10 mouse cellular contexts compared by ENCODE assay signal in the genomic region with DNA sequence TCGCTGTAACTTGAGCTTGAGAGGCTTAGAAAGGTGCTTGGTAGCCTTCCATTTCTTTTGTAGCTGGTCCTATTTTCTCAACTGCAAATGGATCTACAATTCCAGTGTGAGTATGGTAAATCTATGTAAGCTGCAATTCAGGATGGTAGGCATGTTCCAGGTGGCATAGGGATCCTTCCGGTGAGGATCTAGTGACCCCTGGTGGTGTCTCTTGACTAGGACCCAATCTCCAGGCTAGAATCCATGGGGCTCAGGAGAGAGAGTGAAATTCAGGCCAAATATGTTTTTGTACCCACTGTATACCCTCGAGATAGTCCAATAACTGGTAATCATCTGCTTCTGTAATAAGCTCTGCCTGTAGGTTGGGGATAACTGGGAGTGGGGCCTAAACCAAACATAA. TPM values are rescaled to one million over a fixed set of nuclear protein-coding genes. Genes with fewer than 3 reads are reported as not detected.
DNase-seq lines count a peak whose midpoint lies in the region; ATAC-seq and TF ChIP-seq lines count a peak whose summit lies in the region.
"Had no signal": no experiment of that assay in that cellular context is flagged by ENCODE, and none has a peak within 500 bp of the region (broad histone marks: within the 10 kb centered on the region; RNA-seq: fewer than 3 reads in every experiment).

No protein-coding gene starts in this region.

- H3K9me3 ChIP-seq in hindbrain, embryonic 10.5 days: no peaks in the 10 kb centered on the region
- no peaks in the 10 kb centered on the region for H3K9me3 ChIP-seq in hindbrain, embryonic 16.5 days (ENCODE audit: control insufficient read depth, low read length)
- H3K9me3 ChIP-seq in embryonic facial prominence, embryonic 13.5 days: no peaks in the 10 kb centered on the region
- no peaks in the 10 kb centered on the region for H3K9me3 ChIP-seq in liver, embryonic 14.5 days (ENCODE audit: control insufficient read depth, low read length)
- H3K9me3 ChIP-seq: hindbrain, embryonic 15.5 days had no signal

- no peaks in the 10 kb centered on the region for H3K4me1 ChIP-seq in hindbrain, embryonic 10.5 days (replicated peaks)
- no peaks in the 10 kb centered on the region for H3K4me1 ChIP-seq in hindbrain, embryonic 16.5 days (ENCODE audit: control insufficient read depth, insufficient read depth, low read depth, low read length)
- H3K4me1 ChIP-seq in embryonic facial prominence, embryonic 13.5 days: no peaks in the 10 kb centered on the region
- no peaks in the 10 kb centered on the region for H3K4me1 ChIP-seq in liver, embryonic 14.5 days (replicated peaks; ENCODE audit: control insufficient read depth in 2 of 2, insufficient read depth in 2 of 2, low read length in 1 of 2)
- H3K4me1 ChIP-seq: hindbrain, embryonic 15.5 days had no signal

- H3K4me3 ChIP-seq in hindbrain, embryonic 10.5 days: no peak overlapping the region
- no peak overlapping the region for H3K4me3 ChIP-seq in hindbrain, embryonic 16.5 days (ENCODE audit: low read length)
- H3K4me3 ChIP-seq in embryonic facial prominence, embryonic 13.5 days: no peak overlapping the region
- H3K4me3 ChIP-seq in liver, embryonic 14.5 days (ENCODE audit: insufficient read depth in 1 of 2, low read depth in 2 of 2, low read length in 2 of 2): no peak overlapping the region
- H3K4me3 ChIP-seq: hindbrain, embryonic 15.5 days; myocyte had no signal

- no peak for TF ChIP-seq EP300 in liver, embryonic 14.5 days (IDR thresholded peaks at IDR 0.05; ENCODE audit: low read depth)

- H3K9ac ChIP-seq in hindbrain, embryonic 16.5 days (ENCODE audit: low read depth, low read length): no peak overlapping the region
- no peak overlapping the region for H3K9ac ChIP-seq in embryonic facial prominence, embryonic 13.5 days
- no peak overlapping the region for H3K9ac ChIP-seq in liver, embryonic 14.5 days (replicated peaks)
- H3K9ac ChIP-seq: hindbrain, embryonic 15.5 days had no signal

- DNase-seq in hindbrain, embryonic 10.5 days (ENCODE audit: low spot score): peak; percentile 16
- DNase-seq in 3T3-L1 (ENCODE audit: low read depth, low spot score): peak; percentile 55
- peak; percentile 52 for DNase-seq in NIH3T3 (ENCODE audit: low read depth)
- DNase-seq in liver, embryonic 14.5 days (ENCODE audit: low read depth in 3 of 3, low spot score in 3 of 3): no peak
- DNase-seq in gastrocnemius, postnatal 4 days (ENCODE audit: low spot score in 2 of 2): no peak
- DNase-seq in spleen, adult 12 weeks (ENCODE audit: low spot score): no peak

- 66% methylated on average over 3 of the region's 3 CpGs for WGBS in hindbrain, embryonic 10.5 days
- 57% methylated on average over 3 of the region's 3 CpGs for WGBS in hindbrain, embryonic 16.5 days
- WGBS in embryonic facial prominence, embryonic 13.5 days: 58% methylated on average over 3 of the region's 3 CpGs
- 46% methylated on average over 3 of the region's 3 CpGs for WGBS in liver, embryonic 14.5 days (ENCODE audit: insufficient replicate concordance)

- no peaks in the 10 kb centered on the region for H3K27me3 ChIP-seq in hindbrain, embryonic 10.5 days (ENCODE audit: insufficient read depth, poor library complexity, severe bottlenecking)
- no peaks in the 10 kb centered on the region for H3K27me3 ChIP-seq in hindbrain, embryonic 16.5 days (replicated peaks; ENCODE audit: control insufficient read depth, insufficient read depth, low read length)
- H3K27me3 ChIP-seq in embryonic facial prominence, embryonic 13.5 days: no peaks in the 10 kb centered on the region
- H3K27me3 ChIP-seq in liver, embryonic 14.5 days (ENCODE audit: control insufficient read depth, insufficient read depth, low read length): no peaks in the 10 kb centered on the region
- H3K27me3 ChIP-seq: hindbrain, embryonic 15.5 days had no signal

- no peak overlapping the region for H3K27ac ChIP-seq in hindbrain, embryonic 10.5 days
- H3K27ac ChIP-seq in hindbrain, embryonic 16.5 days (ENCODE audit: low read depth, low read length): no peak overlapping the region
- H3K27ac ChIP-seq in embryonic facial prominence, embryonic 13.5 days: no peak overlapping the region
- no peak overlapping the region for H3K27ac ChIP-seq in liver, embryonic 14.5 days
- H3K27ac ChIP-seq: hindbrain, embryonic 15.5 days had no signal

- no peak overlapping the region for H3K4me2 ChIP-seq in hindbrain, embryonic 16.5 days (ENCODE audit: low read length)
- H3K4me2 ChIP-seq in embryonic facial prominence, embryonic 13.5 days: no peak overlapping the region
- no peak overlapping the region for H3K4me2 ChIP-seq in liver, embryonic 14.5 days (ENCODE audit: low read depth)
- H3K4me2 ChIP-seq: hindbrain, embryonic 15.5 days had no signal

- TF ChIP-seq CTCF in liver, embryonic 14.5 days (IDR thresholded peaks at IDR 0.05; ENCODE audit: low read depth): peak; percentile 52

- no peaks in the 10 kb centered on the region for H3K36me3 ChIP-seq in hindbrain, embryonic 10.5 days
- H3K36me3 ChIP-seq in hindbrain, embryonic 16.5 days (ENCODE audit: control insufficient read depth, insufficient read depth, low read length): no peaks in the 10 kb centered on the region
- H3K36me3 ChIP-seq in embryonic facial prominence, embryonic 13.5 days: no peaks in the 10 kb centered on the region
- no peaks in the 10 kb centered on the region for H3K36me3 ChIP-seq in liver, embryonic 14.5 days (replicated peaks; ENCODE audit: control insufficient read depth, insufficient read depth, low read depth)
- H3K36me3 ChIP-seq: hindbrain, embryonic 15.5 days had no signal

- no peak for ATAC-seq in hindbrain, embryonic 16.5 days
- 0 out of 2 replicates have a peak, but pooled peaks have one; percentile 20 for ATAC-seq in embryonic facial prominence, embryonic 13.5 days (ENCODE audit: insufficient number of reproducible peaks, insufficient read depth, low FRiP score, low TSS enrichment, low read depth)
- no peak for ATAC-seq in liver, embryonic 14.5 days (ENCODE audit: insufficient read depth)

RNA-seq across cellular contexts. Expression of a gene that starts 37.9 kb away (rescaled TPM):
- polyA plus RNA-seq in hindbrain, embryonic 10.5 days (2016; fragmentation: Nextera tagmentation; extraction: Ambion mirVana): 1.2 and 1.6 TPM in 2 replicates
- 5.3 and 5.8 TPM in 2 replicates for polyA plus RNA-seq in hindbrain, embryonic 16.5 days (2015; fragmentation: Nextera tagmentation; extraction: Ambion mirVana)
- polyA plus RNA-seq in embryonic facial prominence, embryonic 13.5 days (2015; fragmentation: Nextera tagmentation; extraction: Ambion mirVana): 1.3 and 1.9 TPM in 2 replicates
- polyA plus RNA-seq in liver, embryonic 14.5 days (2012; rRNA removed): 0.24 and 0.30 TPM in 2 replicates
- 0.24 and 0.43 TPM in 2 replicates for polyA plus RNA-seq in liver, embryonic 14.5 days (2014; fragmentation: Nextera tagmentation; extraction: Ambion mirVana)
- 10 to 100 TPM in 1 of 2 experiments, 1 to 10 TPM in 1; 9.9 to 10.3 TPM for total RNA-seq in gastrocnemius, postnatal 4 days (2021)

Comparison
In these comparisons a context has a peak if more than half of its experiments do, and no peak if none do; other contexts are left out.
1. DNase-seq: peak in hindbrain, embryonic 10.5 days (single experiment), 3T3-L1 (single experiment) and NIH3T3 (single experiment); none in liver, embryonic 14.5 days (0 of 3), gastrocnemius, postnatal 4 days (0 of 2) and spleen, adult 12 weeks (single experiment).